Mouse (Mus musculus) heart, embryonic 12.5 days (tissue): ENCODE results near the gene Larp1. TPM values are rescaled to one million over a fixed set of nuclear protein-coding genes. Genes with fewer than 3 reads are reported as not detected.

Experiments used
- ATAC-seq: fragments of 200-750 bp; cut with Nextera tagmentation; 2 replicates; pipeline ENCODE4 v1.8.0; 2017; ENCODE audit warnings: moderate TSS enrichment, moderate library complexity; ENCODE audit not compliant: insufficient number of reproducible peaks, low FRiP score
- H3K27ac ChIP-seq: fragments of 300-500 bp; sonication (generic); 2 replicates; pipeline ENCODE4 v1.5.1; 2016; ENCODE audit warnings: mild to moderate bottlenecking, moderate library complexity; ENCODE audit not compliant: poor library complexity, severe bottlenecking
- H3K27me3 ChIP-seq: fragments of 300-500 bp; sonication (generic); replicated peaks from 2 replicates; pipeline ENCODE4 v1.6.1; 2016; ENCODE audit warnings: mild to moderate bottlenecking, moderate library complexity
- H3K36me3 ChIP-seq: fragments of 300-500 bp; sonication (generic); 2 replicates; pipeline ENCODE4 v1.6.1; 2016; ENCODE audit warnings: mild to moderate bottlenecking, moderate library complexity
- H3K4me1 ChIP-seq: fragments of 300-500 bp; sonication (generic); replicated peaks from 2 replicates; pipeline ENCODE4 v1.6.1; 2016; ENCODE audit warnings: mild to moderate bottlenecking
- H3K4me2 ChIP-seq: fragments of 300-500 bp; sonication (generic); 2 replicates; pipeline ENCODE4 v1.6.1; 2016; ENCODE audit warnings: mild to moderate bottlenecking, moderate library complexity
- H3K4me3 ChIP-seq: fragments of 300-500 bp; sonication (generic); 2 replicates; pipeline ENCODE4 v1.5.1; 2016; ENCODE audit warnings: mild to moderate bottlenecking
- H3K9ac ChIP-seq: fragments of 300-500 bp; sonication (generic); 2 replicates; pipeline ENCODE4 v1.6.1; 2016; ENCODE audit warnings: mild to moderate bottlenecking, moderate library complexity
- H3K9me3 ChIP-seq: fragments of 300-500 bp; sonication (generic); replicated peaks from 2 replicates; pipeline ENCODE4 v1.6.1; 2016; ENCODE audit warnings: mild to moderate bottlenecking, moderate library complexity
- WGBS: fragments of 180-500 bp; shearing (Covaris S2); methylation state at CpG from one replicate; pipeline ENCODE4 v1.1.7; 2016; 5-methylcytosine and 5-hydroxymethylcytosine counted together
- polyA plus RNA-seq: library from polyadenylated mRNA; unstranded; fragments of >200 nt; fragmentation: Nextera tagmentation; extraction: Ambion mirVana; gene quantifications from 2 replicates; pipeline ENCODE4 v1.2.1, GENCODE M21; 2016

Gene Larp1
- 17.5 and 18.3 TPM in 2 replicates for polyA plus RNA-seq

DNA sequence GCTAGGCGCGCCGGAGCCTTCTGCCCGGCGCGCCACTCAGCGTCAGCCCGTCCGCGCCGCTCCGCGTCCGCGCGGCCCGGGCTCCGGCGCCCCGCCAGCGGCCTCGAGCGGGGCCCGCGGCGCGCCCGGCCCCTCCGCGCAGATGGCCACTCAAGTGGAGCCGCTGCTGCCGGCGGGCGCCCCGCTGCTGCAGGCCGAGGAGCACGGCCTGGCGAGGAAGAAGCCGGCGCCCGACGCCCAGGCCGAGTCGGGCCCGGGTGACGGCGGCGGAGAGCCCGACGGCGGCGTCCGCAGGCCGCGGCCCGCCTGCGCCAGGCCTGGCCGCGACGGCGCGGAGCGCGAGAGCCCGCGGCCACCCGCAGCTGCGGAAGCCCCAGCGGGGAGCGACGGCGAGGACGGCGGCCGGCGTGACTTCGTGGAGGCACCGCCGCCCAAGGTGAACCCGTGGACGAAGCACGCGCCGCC lies at the start of gene Larp1:
Gene Larp1 (plus strand): TSS at position 14 of the 465 bp plus-strand sequence.
- Histone ChIP-seq H3K4me1 (peaks cover 29% of the 10 kb centered on the region), H3K9ac (peak within 1 kb of the TSS; percentile 98), H3K4me2 (peak within 1 kb of the TSS; percentile 84), H3K27ac (peak within 1 kb of the TSS; percentile 95), H3K9me3 (no peaks in the 10 kb centered on the region), H3K27me3 (no peaks in the 10 kb centered on the region), H3K36me3 (no peaks in the 10 kb centered on the region), H3K4me3 (peak within 1 kb of the TSS; percentile 96)
- peak; percentile 49 for ATAC-seq
- 4% methylated on average over 72 of the region's 84 CpGs for WGBS

DNA sequence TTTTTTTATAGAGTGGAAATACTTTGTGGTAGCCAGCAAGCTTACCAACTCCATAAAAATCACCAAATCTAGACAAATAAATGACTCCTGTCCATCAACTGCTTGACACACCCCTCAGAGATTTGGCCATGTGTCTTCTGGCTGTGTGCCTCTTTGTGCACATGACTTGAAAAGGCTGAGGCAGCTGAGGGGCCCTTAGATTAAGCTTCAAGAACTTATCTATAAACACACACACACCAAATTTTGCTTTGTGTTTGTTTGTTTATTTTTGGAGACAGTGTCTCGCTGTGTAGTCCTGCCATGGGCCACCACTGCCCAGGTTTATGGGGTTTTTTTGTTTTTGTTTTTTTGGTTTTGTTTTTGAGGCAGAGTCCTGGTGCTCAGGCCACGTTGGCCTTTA lies 48.9 kb upstream of the Larp1 start:
- H3K4me3 ChIP-seq: no peak overlapping the region
- ATAC-seq: peak; percentile 30; the same call in 1 of the 2 replicates
- H3K4me1 ChIP-seq: peaks cover 11% of the 10 kb centered on the region
- WGBS: 72% methylated on average over 2 of the region's 2 CpGs
- H3K27me3 ChIP-seq: no peaks in the 10 kb centered on the region
- H3K27ac ChIP-seq: 0 out of 2 replicates have a peak overlapping the region, but pooled peaks have one; percentile 18
- no peaks in the 10 kb centered on the region for H3K9me3 ChIP-seq
- no peak overlapping the region for H3K4me2 ChIP-seq
- H3K9ac ChIP-seq: no peak overlapping the region
- H3K36me3 ChIP-seq: no peaks in the 10 kb centered on the region

DNA sequence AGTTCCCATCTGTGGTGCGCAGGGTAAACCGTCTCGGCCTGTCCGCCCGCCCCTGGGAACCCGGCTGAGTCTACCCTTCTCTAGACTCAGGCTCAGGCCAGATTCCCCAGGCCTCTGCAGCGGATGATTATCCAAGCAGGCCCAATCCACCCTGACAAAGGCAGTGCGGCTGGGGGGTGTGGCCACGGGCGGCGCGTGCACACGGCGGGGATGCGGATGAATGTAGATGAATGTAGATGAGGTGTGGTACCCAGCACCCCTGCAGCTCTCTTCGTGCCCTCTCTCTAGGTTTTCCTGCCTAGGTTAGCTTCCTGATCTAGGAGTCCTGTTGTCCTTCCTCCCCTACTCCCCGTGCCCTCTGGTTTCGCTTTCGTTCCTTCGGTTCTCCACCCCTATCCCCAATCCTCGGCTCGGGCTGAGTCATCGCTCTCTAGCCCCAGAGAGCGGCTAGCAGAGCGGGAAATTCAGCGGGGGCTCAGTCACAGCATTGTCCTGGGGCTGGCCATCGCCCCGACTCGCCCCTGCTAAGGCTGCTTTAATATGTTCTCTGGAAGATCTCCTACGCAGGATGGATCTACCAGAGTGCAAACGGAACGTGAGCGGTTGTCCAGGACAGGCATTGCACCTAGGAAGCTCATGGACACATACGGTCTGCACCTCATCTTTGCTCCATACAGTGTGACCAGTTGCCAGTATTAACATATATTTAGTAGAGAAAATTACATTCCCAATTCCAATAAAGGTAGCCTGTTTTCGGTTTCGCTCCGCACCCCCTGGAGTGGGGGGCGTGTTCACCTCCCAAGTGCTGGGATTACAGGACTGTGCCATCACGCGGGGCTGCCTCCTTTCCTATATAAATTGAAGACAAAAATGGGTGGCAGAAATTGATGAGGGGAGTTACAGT lies 46.2 kb upstream of the Larp1 start:
- peak; percentile 88 for ATAC-seq
- peak overlapping the region; percentile 80 for H3K9ac ChIP-seq
- 1% methylated on average over 40 of the region's 40 CpGs for WGBS
- H3K9me3 ChIP-seq: peaks cover under 1% of the 10 kb centered on the region; the same call in 1 of the 2 replicates
- H3K27me3 ChIP-seq: no peaks in the 10 kb centered on the region
- H3K36me3 ChIP-seq: no peaks in the 10 kb centered on the region
- H3K4me1 ChIP-seq: peaks cover 10% of the 10 kb centered on the region; the same call in 1 of the 2 replicates
- H3K4me2 ChIP-seq: peak overlapping the region; percentile 77
- H3K27ac ChIP-seq: peak overlapping the region; percentile 78
- H3K4me3 ChIP-seq: peak overlapping the region; percentile 74

DNA sequence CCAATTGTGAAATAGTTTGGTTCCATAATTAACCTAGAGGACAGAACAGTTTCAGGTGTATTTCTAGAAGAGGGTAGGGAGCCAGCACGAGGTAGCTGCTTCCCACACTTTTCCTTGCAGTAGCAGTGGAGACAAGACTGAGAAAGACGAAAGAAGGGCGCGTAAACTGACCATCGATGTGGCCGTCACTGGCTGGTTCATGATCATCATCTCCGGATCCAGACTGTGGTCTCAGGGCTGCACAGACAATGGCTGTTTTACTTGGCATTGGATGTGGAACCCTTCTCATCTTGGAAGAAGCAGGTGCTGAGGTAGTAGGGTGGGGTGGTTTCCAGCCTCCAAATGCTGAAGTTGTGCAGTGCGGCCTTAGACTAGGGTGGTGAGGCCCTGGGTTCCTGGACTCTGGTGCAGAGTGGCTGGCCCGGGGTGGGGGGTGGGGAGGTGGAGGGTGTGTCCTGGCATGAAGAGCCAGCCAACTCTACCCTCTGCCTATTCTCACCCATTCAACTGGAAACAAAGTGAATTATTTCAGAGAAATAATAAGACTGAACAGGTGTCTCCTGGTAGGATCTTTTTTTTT lies 45.5 kb upstream of the Larp1 start:
- H3K4me2 ChIP-seq: peak overlapping the region; percentile 77
- no peaks in the 10 kb centered on the region for H3K36me3 ChIP-seq
- H3K4me1 ChIP-seq: peaks cover 10% of the 10 kb centered on the region; the same call in 1 of the 2 replicates
- H3K27me3 ChIP-seq: no peaks in the 10 kb centered on the region
- peaks cover 8% of the 10 kb centered on the region for H3K9me3 ChIP-seq
- no peak for ATAC-seq
- H3K4me3 ChIP-seq: peak overlapping the region; percentile 74
- WGBS: 28% methylated on average over 9 of the region's 9 CpGs
- H3K9ac ChIP-seq: peak overlapping the region; percentile 80
- peak overlapping the region; percentile 78; the same call in 1 of the 2 replicates for H3K27ac ChIP-seq

DNA sequence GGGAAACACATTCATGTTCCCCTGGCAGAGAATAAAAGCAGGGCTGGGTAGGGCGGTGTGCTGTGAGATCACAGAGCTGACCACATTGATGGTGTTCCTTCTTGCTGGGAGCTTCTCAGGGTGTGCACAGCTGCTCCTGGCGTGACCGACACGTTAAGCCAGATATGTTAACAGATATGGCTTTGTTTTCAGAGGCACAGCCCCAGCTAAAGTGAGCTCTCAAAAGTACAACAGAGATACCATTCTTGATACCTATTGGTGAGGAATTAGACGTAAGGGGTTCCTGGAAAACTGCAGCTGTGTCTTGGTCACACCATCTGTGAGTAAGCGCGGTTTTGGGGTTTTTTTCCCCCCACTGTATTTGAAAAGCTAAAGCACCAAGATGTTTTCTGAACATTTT lies 42.2 kb upstream of the Larp1 start:
- no peak overlapping the region for H3K4me3 ChIP-seq
- H3K4me1 ChIP-seq: peaks cover 14% of the 10 kb centered on the region
- no peak overlapping the region for H3K9ac ChIP-seq
- H3K27ac ChIP-seq: no peak overlapping the region
- WGBS: 68% methylated on average over 7 of the region's 7 CpGs
- ATAC-seq: no peak
- H3K4me2 ChIP-seq: no peak overlapping the region
- no peaks in the 10 kb centered on the region for H3K36me3 ChIP-seq
- H3K27me3 ChIP-seq: no peaks in the 10 kb centered on the region
- peaks cover 8% of the 10 kb centered on the region for H3K9me3 ChIP-seq

DNA sequence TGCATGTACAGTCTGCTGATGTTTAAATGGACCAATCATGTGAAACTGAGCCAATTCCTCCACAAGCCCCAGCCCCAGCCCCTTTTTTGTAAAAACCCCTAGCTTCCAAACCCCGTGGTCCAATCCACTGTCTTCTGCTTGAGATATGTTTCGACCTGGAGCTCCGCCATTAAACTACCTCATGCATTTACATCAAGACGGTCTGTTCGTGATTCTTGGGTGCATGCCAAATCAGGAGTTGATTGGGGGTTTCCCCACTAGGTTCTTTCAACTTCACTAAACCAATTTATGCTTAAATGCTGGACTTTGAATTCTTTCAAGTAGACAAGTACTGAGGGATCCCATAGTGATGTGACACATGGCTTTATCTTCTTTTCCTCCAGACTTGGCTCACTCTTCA lies 40.6 kb upstream of the Larp1 start:
- H3K27me3 ChIP-seq: 0 out of 2 replicates have a peak, but pooled peaks cover 4% of the 10 kb centered on the region
- no peak overlapping the region for H3K9ac ChIP-seq
- peaks cover 10% of the 10 kb centered on the region for H3K4me1 ChIP-seq
- WGBS: 75% methylated on average over 5 of the region's 5 CpGs
- H3K36me3 ChIP-seq: no peaks in the 10 kb centered on the region
- ATAC-seq: no peak
- H3K4me3 ChIP-seq: no peak overlapping the region
- H3K9me3 ChIP-seq: peaks cover 8% of the 10 kb centered on the region
- no peak overlapping the region for H3K27ac ChIP-seq
- H3K4me2 ChIP-seq: no peak overlapping the region

DNA sequence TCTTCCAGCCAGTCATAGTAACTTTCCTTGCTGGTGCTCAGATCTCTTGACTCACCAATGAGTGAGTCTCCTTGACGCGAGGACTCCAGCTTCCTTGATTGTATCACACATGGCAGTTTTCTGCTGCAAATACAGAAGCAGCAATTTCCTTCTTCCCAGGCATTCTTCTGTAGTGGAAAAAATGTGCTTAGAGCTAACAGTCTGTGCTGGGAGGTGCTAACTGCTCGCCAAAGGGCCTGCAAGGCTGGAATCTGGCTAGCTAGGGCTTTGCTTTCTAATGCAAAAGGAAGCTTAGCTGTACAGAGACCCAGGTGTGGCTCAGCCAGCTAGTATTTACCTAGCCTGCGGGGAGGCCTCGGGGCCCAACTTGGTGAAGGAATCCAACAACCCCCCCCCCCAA lies 38.3 kb upstream of the Larp1 start:
- no peaks in the 10 kb centered on the region for H3K36me3 ChIP-seq
- H3K9me3 ChIP-seq: peaks cover 8% of the 10 kb centered on the region
- H3K9ac ChIP-seq: no peak overlapping the region
- 26% methylated on average over 5 of the region's 5 CpGs for WGBS
- H3K4me1 ChIP-seq: peaks cover 8% of the 10 kb centered on the region
- no peak for ATAC-seq
- peak overlapping the region; percentile 63; the same call in 1 of the 2 replicates for H3K27ac ChIP-seq
- 0 out of 2 replicates have a peak, but pooled peaks cover 4% of the 10 kb centered on the region for H3K27me3 ChIP-seq
- H3K4me2 ChIP-seq: no peak overlapping the region
- H3K4me3 ChIP-seq: no peak overlapping the region

GRCm38 (mm10) chr11:57973001-57973912 lies 35.6 kb upstream of the Larp1 start:
- H3K27me3 ChIP-seq: 0 out of 2 replicates have a peak, but pooled peaks cover 4% of the 10 kb centered on the region
- H3K4me2 ChIP-seq: no peak overlapping the region
- H3K4me1 ChIP-seq: peaks cover 15% of the 10 kb centered on the region
- peaks cover 2% of the 10 kb centered on the region; the same call in 1 of the 2 replicates for H3K9me3 ChIP-seq
- no peak overlapping the region for H3K4me3 ChIP-seq
- H3K36me3 ChIP-seq: no peaks in the 10 kb centered on the region
- WGBS: 68% methylated on average over 13 of the region's 13 CpGs
- no peak for ATAC-seq
- H3K27ac ChIP-seq: no peak overlapping the region
- H3K9ac ChIP-seq: no peak overlapping the region

DNA sequence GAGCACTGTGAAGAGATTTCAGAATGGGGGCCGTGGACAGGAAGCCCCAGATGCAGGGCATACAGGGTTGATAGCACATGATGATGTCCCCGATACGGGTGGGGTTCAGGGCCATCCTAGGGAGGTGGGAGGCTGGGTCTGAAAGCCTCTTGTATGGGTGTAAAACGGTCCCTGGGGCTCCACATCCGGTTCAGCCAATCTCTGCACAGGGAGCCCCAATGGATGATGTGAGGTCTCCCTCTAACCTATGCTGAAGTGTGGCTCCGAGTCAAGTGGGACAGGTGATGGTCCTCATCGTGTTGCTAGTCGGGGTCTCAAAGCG lies 35.0 kb upstream of the Larp1 start:
- ATAC-seq: no peak
- Histone ChIP-seq H3K4me2 (no peak overlapping the region), H3K4me3 (no peak overlapping the region), H3K9ac (no peak overlapping the region), H3K36me3 (no peaks in the 10 kb centered on the region), H3K27ac (no peak overlapping the region), H3K27me3 (0 out of 2 replicates have a peak, but pooled peaks cover 4% of the 10 kb centered on the region), H3K9me3 (no peaks in the 10 kb centered on the region), H3K4me1 (peaks cover 15% of the 10 kb centered on the region)
- 59% methylated on average over 9 of the region's 9 CpGs for WGBS

GRCm38 (mm10) chr11:57975876-57976275 lies 33.0 kb upstream of the Larp1 start:
- Histone ChIP-seq H3K27me3 (0 out of 2 replicates have a peak, but pooled peaks cover 4% of the 10 kb centered on the region), H3K9me3 (no peaks in the 10 kb centered on the region)
- ATAC-seq: no peak; the same call in 1 of the 2 replicates

More at GRCm38 (mm10) chr11:57975876-57976275, 33.0 kb upstream of the Larp1 start:
- no peak overlapping the region for H3K27ac ChIP-seq
- peaks cover 23% of the 10 kb centered on the region for H3K4me1 ChIP-seq
- no peak overlapping the region for H3K4me2 ChIP-seq
- H3K36me3 ChIP-seq: no peaks in the 10 kb centered on the region
- no peak overlapping the region for H3K9ac ChIP-seq
- no peak overlapping the region for H3K4me3 ChIP-seq
